Mouse (Mus musculus) thymus, adult 2 months (tissue): ENCODE results near the gene Psmc5. TPM values are rescaled to one million over a fixed set of nuclear protein-coding genes. Genes with fewer than 3 reads are reported as not detected.

Experiments used
- DNase-seq: peaks from one replicate; pipeline ENCODE4 v3.0.0; 2021
- H3K27ac ChIP-seq: fragments of 200-500 bp; 2 replicates; pipeline ENCODE4 v1.5.1; 2012; ENCODE audit warnings: low read length, control low read depth; ENCODE audit not compliant: control insufficient read depth, insufficient read depth
- H3K27me3 ChIP-seq: fragments of 200-500 bp; 2 replicates; pipeline ENCODE4 v1.6.1; 2012; ENCODE audit warnings: mild to moderate bottlenecking, low read length, moderate library complexity, mixed read lengths; ENCODE audit not compliant: control insufficient read depth, insufficient read depth
- H3K36me3 ChIP-seq: fragments of 200-500 bp; 2 replicates; pipeline ENCODE4 v1.6.1; 2012; ENCODE audit warnings: mild to moderate bottlenecking, low read length, moderate library complexity; ENCODE audit not compliant: control insufficient read depth, insufficient read depth
- H3K4me1 ChIP-seq: fragments of 200-500 bp; replicated peaks from 2 replicates; pipeline ENCODE4 v1.6.1; 2012; ENCODE audit warnings: low read length; ENCODE audit not compliant: control insufficient read depth, insufficient read depth
- H3K4me3 ChIP-seq: fragments of 200-500 bp; 2 replicates; pipeline ENCODE4 v1.5.1; 2012; ENCODE audit warnings: mild to moderate bottlenecking, low read length, control low read depth, moderate library complexity; ENCODE audit not compliant: control insufficient read depth, insufficient read depth
- CTCF ChIP-seq: fragments of 200-500 bp; IDR thresholded peaks from 2 replicates; pipeline ENCODE4 v1.5.1; 2012; ENCODE audit warnings: mild to moderate bottlenecking, control low read depth, low read length, moderate library complexity, borderline replicate concordance; ENCODE audit not compliant: control insufficient read depth, poor library complexity, insufficient read depth; ENCODE audit errors: extremely low read depth
- POLR2A ChIP-seq: fragments of 200-500 bp; IDR thresholded peaks from 2 replicates; pipeline ENCODE4 v1.6.1; 2012; ENCODE audit warnings: mild to moderate bottlenecking, low read length, control low read depth, moderate library complexity; ENCODE audit not compliant: control insufficient read depth, poor library complexity, insufficient read depth; ENCODE audit errors: extremely low read depth
- WGBS: fragments of 180-500 bp; shearing (Covaris S2); methylation state at CpG from one replicate; pipeline ENCODE4 v1.1.7; 2018; 5-methylcytosine and 5-hydroxymethylcytosine counted together
- polyA plus RNA-seq: library from polyadenylated mRNA; depleted of rRNA; stranded (reverse); fragments of >200 nt; gene quantifications from 2 replicates; pipeline ENCODE4 v1.2.3, GENCODE M21; 2012

Gene Psmc5
- polyA plus RNA-seq, 1 experiment, result 53.9 TPM

- no peaks in the 10 kb centered on the region for H3K36me3 ChIP-seq
- no peak overlapping the region for H3K4me3 ChIP-seq
- H3K27me3 ChIP-seq, result no peaks in the 10 kb centered on the region
- no peak overlapping the region for H3K27ac ChIP-seq
- TF ChIP-seq POLR2A (no peak), CTCF (no peak)
- 87% methylated on average over 8 of the region's 8 CpGs for WGBS
- no peaks in the 10 kb centered on the region for H3K4me1 ChIP-seq
- DNase-seq, result no peak
These were observed 28.2 kb downstream of the Psmc5 start for GRCm38 (mm10) chr11:106284126-106284525.

GRCm38 (mm10) chr11:106286206-106286605 lies 30.3 kb downstream of the Psmc5 start:
- no peak overlapping the region for H3K4me3 ChIP-seq
- WGBS, result 91% methylated on average over 7 of the region's 7 CpGs
- no peak overlapping the region for H3K27ac ChIP-seq
- no peaks in the 10 kb centered on the region for H3K27me3 ChIP-seq
- no peaks in the 10 kb centered on the region for H3K36me3 ChIP-seq
- no peak for DNase-seq
- TF ChIP-seq CTCF (no peak), POLR2A (no peak)
- H3K4me1 ChIP-seq, result no peaks in the 10 kb centered on the region

- H3K36me3 ChIP-seq, result no peaks in the 10 kb centered on the region
- TF ChIP-seq POLR2A, result no peak
- TF ChIP-seq CTCF, result no peak
- WGBS, result 88% methylated on average over 11 of the region's 11 CpGs
- H3K27ac ChIP-seq, result no peak overlapping the region
- H3K27me3 ChIP-seq, result no peaks in the 10 kb centered on the region
- H3K4me1 ChIP-seq, result no peaks in the 10 kb centered on the region
- no peak overlapping the region for H3K4me3 ChIP-seq
- no peak for DNase-seq
These were observed 31.0 kb downstream of the Psmc5 start for GRCm38 (mm10) chr11:106286987-106287386.

- peak; percentile 30 for DNase-seq
- Histone ChIP-seq H3K27ac (no peak overlapping the region), H3K36me3 (no peaks in the 10 kb centered on the region), H3K4me1 (no peaks in the 10 kb centered on the region), H3K4me3 (no peak overlapping the region), H3K27me3 (no peaks in the 10 kb centered on the region)
- no peak for TF ChIP-seq POLR2A
- 0 out of 2 replicates have a peak, but pooled peaks have one; percentile 18 for TF ChIP-seq CTCF
- 68% methylated on average over 8 of the region's 8 CpGs for WGBS
These were observed 33.4 kb downstream of the Psmc5 start for GRCm38 (mm10) chr11:106289369-106289768.

GRCm38 (mm10) chr11:106290376-106290775 lies 34.4 kb downstream of the Psmc5 start:
- no peak for TF ChIP-seq CTCF
- TF ChIP-seq POLR2A, result no peak
- DNase-seq, result no peak

GRCm38 (mm10) chr11:106291861-106292260 lies 35.9 kb downstream of the Psmc5 start:
- TF ChIP-seq CTCF (no peak), POLR2A (no peak)
- Histone ChIP-seq H3K4me1 (no peaks in the 10 kb centered on the region), H3K27me3 (no peaks in the 10 kb centered on the region), H3K4me3 (no peak overlapping the region), H3K27ac (no peak overlapping the region), H3K36me3 (no peaks in the 10 kb centered on the region)
- no peak for DNase-seq
- 97% methylated on average over 2 of the region's 2 CpGs for whole genome bisulfite sequencing

More at GRCm38 (mm10) chr11:106290376-106290775, 34.4 kb downstream of the Psmc5 start:
- Histone ChIP-seq H3K4me1 (no peaks in the 10 kb centered on the region), H3K4me3 (no peak overlapping the region), H3K27me3 (no peaks in the 10 kb centered on the region), H3K27ac (no peak overlapping the region), H3K36me3 (no peaks in the 10 kb centered on the region)
- WGBS, result 90% methylated on average over 5 of the region's 5 CpGs

GRCm38 (mm10) chr11:106301765-106302164 lies 45.8 kb downstream of the Psmc5 start, which contains the start of gene Gh:
TSS of gene Gh (minus strand) at chr11:106301865.
- Histone ChIP-seq H3K36me3 (no peaks in the 10 kb centered on the region), H3K27me3 (no peaks in the 10 kb centered on the region), H3K27ac (no peak within 1 kb of the TSS), H3K4me3 (no peak within 1 kb of the TSS), H3K4me1 (peaks cover 9% of the 10 kb centered on the region)
- TF ChIP-seq CTCF (no peak), POLR2A (no peak)
- DNase-seq, result no peak
- 91% methylated on average over 9 of the region's 9 CpGs for WGBS
